Mouse (Mus musculus) limb, embryonic 11.5 days (tissue): ENCODE data around the gene Aff4. TPM values are rescaled to one million over a fixed set of nuclear protein-coding genes. Genes with fewer than 3 reads are reported as not detected.
"Not testable (repeated sequence)": the region's sequence is repeated elsewhere in the genome, so short reads cannot be mapped to it uniquely, and the experiment has no call there.

ENCODE experiments used
- ATAC-seq: fragments of 200-750 bp; cut with Nextera tagmentation; 2 replicates; pipeline ENCODE4 v1.8.0; 2017; ENCODE audit warnings: low read depth; ENCODE audit not compliant: insufficient number of reproducible peaks, low FRiP score, low TSS enrichment
- DNase-seq: peaks from one replicate; pipeline ENCODE4 v3.0.0-alpha.2; 2015; ENCODE audit warnings: low spot score
- H3K27ac ChIP-seq: fragments of 300-500 bp; sonication (generic); replicated peaks from 2 replicates; pipeline ENCODE4 v1.5.1; 2014; ENCODE audit warnings: low read depth, mild to moderate bottlenecking, low read length
- H3K27me3 ChIP-seq: fragments of 300-500 bp; sonication (generic); 2 replicates; pipeline ENCODE4 v1.6.1; 2014; ENCODE audit warnings: mild to moderate bottlenecking, low read length, mixed read lengths; ENCODE audit not compliant: control insufficient read depth, insufficient read depth
- H3K36me3 ChIP-seq: fragments of 300-500 bp; sonication (generic); 2 replicates; pipeline ENCODE4 v1.6.1; 2014; ENCODE audit warnings: mild to moderate bottlenecking, low read length, moderate library complexity, mixed read lengths; ENCODE audit not compliant: control insufficient read depth, insufficient read depth
- H3K4me1 ChIP-seq: fragments of 300-500 bp; sonication (generic); 2 replicates; pipeline ENCODE4 v1.6.1; 2014; ENCODE audit warnings: low read length, mixed read lengths; ENCODE audit not compliant: control insufficient read depth, insufficient read depth
- H3K4me2 ChIP-seq: fragments of 300-500 bp; sonication (generic); 2 replicates; pipeline ENCODE4 v1.6.1; 2014; ENCODE audit warnings: low read depth, mild to moderate bottlenecking, moderate library complexity; ENCODE audit not compliant: severe bottlenecking
- H3K4me3 ChIP-seq: fragments of 300-500 bp; sonication (generic); 2 replicates; pipeline ENCODE4 v1.5.1; 2014; ENCODE audit warnings: low read depth, low read length
- H3K9ac ChIP-seq: fragments of 300-500 bp; sonication (generic); 2 replicates; pipeline ENCODE4 v1.6.1; 2014; ENCODE audit warnings: mild to moderate bottlenecking, low read length
- H3K9me3 ChIP-seq: fragments of 300-500 bp; sonication (generic); 2 replicates; pipeline ENCODE4 v1.6.1; 2016; ENCODE audit warnings: low read length; ENCODE audit not compliant: control insufficient read depth
- WGBS: fragments of 180-500 bp; shearing (Covaris S2); extraction: QIAGEN DNeasy Blood & Tissue Kit; methylation state at CpG from one replicate; pipeline ENCODE4 v1.1.7; 2014; 5-methylcytosine and 5-hydroxymethylcytosine counted together
- polyA plus RNA-seq: library from polyadenylated mRNA; unstranded; fragments of >200 nt; fragmentation: Nextera tagmentation; extraction: Ambion mirVana; gene quantifications from 2 replicates; pipeline ENCODE4 v1.2.1, GENCODE M21; 2014

The Aff4 gene
- polyA plus RNA-seq, 1 experiment from 2014 or later = 40.1 TPM

DNA sequence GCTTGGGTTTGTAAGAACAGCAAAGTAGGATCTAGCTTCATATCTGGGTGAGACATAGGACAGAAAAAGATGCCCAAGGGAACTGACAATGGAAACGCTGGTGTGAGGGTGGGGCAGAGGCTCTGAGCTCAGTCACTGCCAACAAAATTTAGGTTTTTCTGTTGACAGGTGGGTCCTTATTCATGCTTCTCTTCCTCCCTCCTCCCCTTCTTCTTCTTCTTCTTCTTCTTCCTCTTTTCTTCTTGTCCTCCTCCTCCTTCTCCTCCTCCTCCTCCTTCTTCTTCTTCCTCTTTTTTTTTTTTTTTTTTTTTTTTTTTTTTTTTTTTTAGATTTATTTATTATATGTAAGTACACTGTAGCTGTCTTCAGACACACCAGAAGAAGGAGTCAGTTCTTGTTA, 37.8 kb upstream of the Aff4 start:
- not testable (repeated sequence) for H3K27me3 ChIP-seq

GRCm38 (mm10) chr11:53314770-53315173, 35.9 kb upstream of the Aff4 start:
- 28% methylated on average over 1 of the region's 1 CpGs for WGBS
- ATAC-seq (no peak), DNase-seq (no peak)
- Histone ChIP-seq H3K9ac (no peak overlapping the region), H3K4me3 (no peak overlapping the region), H3K4me2 (no peak overlapping the region), H3K27me3 (no peaks in the 10 kb centered on the region), H3K36me3 (no peaks in the 10 kb centered on the region), H3K4me1 (no peaks in the 10 kb centered on the region), H3K27ac (no peak overlapping the region), H3K9me3 (no peaks in the 10 kb centered on the region)

More for the DNA sequence above, 37.8 kb upstream of the Aff4 start:
- not testable (repeated sequence) for ATAC-seq, H3K4me3 ChIP-seq, H3K36me3 ChIP-seq, H3K9ac ChIP-seq, H3K9me3 ChIP-seq, DNase-seq, H3K4me1 ChIP-seq, H3K27ac ChIP-seq, H3K4me2 ChIP-seq
- 86% methylated on average over 1 of the region's 1 CpGs for WGBS

DNA sequence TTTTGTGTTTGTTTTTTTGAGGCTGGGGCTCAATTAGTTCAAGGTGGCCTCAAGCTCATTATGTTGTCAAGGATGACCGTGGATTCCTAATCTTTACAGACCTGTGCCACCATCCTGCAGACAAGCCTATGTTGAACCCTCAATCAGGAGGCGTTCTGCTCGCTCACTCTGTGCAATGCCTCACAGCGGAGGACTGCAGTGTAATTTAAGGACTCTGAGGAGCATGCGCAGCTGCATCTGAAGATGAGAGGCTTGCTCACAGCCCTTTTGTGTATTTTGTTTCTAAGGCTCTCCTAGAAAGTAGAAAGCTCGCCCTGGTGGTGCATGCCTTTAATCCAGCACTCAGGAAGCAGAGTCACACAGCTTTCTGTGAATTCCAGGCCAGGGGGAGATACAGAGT, 33.6 kb upstream of the Aff4 start:
- Histone ChIP-seq H3K27ac (no peak overlapping the region), H3K27me3 (no peaks in the 10 kb centered on the region), H3K4me3 (no peak overlapping the region), H3K36me3 (no peaks in the 10 kb centered on the region), H3K4me2 (no peak overlapping the region), H3K9ac (no peak overlapping the region), H3K4me1 (no peaks in the 10 kb centered on the region), H3K9me3 (no peaks in the 10 kb centered on the region)
- DNase-seq (peak; percentile 24), ATAC-seq (no peak)
- WGBS = 39% methylated on average over 6 of the region's 6 CpGs

DNA sequence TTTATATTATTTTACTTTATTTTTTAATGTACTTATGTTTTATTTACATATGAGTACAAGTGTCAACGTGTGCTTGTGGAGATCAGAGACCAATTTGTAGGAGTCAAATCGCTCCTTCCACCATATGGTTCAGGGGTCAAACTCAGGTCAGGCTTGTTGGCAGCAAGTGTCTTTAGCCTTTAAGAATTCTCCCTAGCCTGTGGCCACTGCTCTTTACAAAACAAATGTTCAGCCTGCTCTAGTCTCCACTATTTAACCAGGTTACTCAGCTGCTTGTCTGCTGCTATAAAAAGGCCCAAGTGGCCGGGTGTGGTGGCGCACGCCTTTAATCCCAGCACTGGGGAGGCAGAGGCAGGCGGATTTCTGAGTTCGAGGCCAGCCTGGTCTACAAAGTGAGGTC, 32.6 kb upstream of the Aff4 start:
- WGBS = 60% methylated on average over 7 of the region's 7 CpGs
- Histone ChIP-seq H3K9me3 (no peaks in the 10 kb centered on the region), H3K27ac (no peak overlapping the region), H3K4me1 (no peaks in the 10 kb centered on the region), H3K36me3 (no peaks in the 10 kb centered on the region), H3K4me2 (no peak overlapping the region), H3K27me3 (no peaks in the 10 kb centered on the region), H3K4me3 (no peak overlapping the region), H3K9ac (no peak overlapping the region)
- peak; percentile 28 for DNase-seq
- ATAC-seq = no peak

GRCm38 (mm10) chr11:53318568-53318967, 32.1 kb upstream of the Aff4 start:
- not testable (repeated sequence) for ATAC-seq, DNase-seq, H3K27ac ChIP-seq, H3K9ac ChIP-seq, H3K4me3 ChIP-seq, H3K36me3 ChIP-seq, H3K4me1 ChIP-seq, H3K27me3 ChIP-seq, H3K4me2 ChIP-seq, H3K9me3 ChIP-seq
- 89% methylated on average over 3 of the region's 3 CpGs for WGBS

DNA sequence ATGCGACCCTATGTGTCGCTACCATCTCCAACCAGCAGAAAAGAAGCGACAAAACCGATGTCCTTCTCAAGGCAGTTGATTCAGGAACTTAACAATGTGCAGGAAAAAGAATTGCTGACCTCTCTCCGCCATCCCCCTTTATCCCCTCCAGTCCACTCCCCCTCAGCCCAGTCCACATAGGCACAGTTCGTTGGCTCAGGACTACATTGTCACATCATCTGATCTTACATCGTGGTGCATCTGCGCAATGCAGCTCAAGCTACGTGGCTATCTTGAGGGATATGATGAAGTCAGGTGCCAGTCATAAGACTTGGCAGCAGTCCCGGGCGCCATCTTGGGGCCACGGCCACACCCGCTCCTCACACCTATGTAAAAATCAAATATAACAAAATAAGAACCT, 30.8 kb upstream of the Aff4 start:
- 96% methylated on average over 13 of the region's 13 CpGs for WGBS
- not testable (repeated sequence) for ATAC-seq, H3K9ac ChIP-seq, H3K4me2 ChIP-seq, H3K27ac ChIP-seq, H3K4me1 ChIP-seq, H3K4me3 ChIP-seq, H3K9me3 ChIP-seq, H3K36me3 ChIP-seq, H3K27me3 ChIP-seq, DNase-seq

DNA sequence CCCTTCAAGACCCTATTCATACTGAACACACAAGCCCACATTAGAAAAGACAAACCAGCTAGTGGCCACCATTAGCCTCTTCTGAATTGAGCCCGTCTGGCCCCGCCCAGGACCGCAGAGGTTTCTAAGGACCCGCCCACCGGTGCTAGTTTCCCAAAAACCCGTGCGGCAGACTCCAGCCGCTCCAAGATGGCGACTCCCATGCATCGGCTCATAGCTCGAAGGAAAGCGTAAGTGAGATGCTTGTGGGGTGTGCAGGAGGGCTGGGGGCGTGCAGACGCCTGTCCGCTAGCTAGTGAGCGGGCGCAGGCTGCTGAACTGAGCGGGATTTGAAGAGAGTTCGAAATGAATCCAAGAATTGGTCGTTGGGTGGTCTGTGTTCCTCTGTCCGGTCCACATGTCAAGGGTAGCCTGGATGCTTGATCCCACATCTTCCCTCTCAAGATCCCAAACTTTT, 26.1 kb upstream of the Aff4 start, which contains the start of gene Zcchc10:
Gene Zcchc10, plus strand, starts transcription at position 168 of the 457 bp plus-strand sequence.
- peak within 1 kb of the TSS; percentile 60 for H3K4me3 ChIP-seq
- ATAC-seq = peak; percentile 87
- H3K4me2 ChIP-seq = peak within 1 kb of the TSS; percentile 60
- WGBS = under 1% methylated on average over 21 of the region's 21 CpGs
- DNase-seq = peak; percentile 92
- H3K9me3 ChIP-seq = no peaks in the 10 kb centered on the region
- H3K27me3 ChIP-seq = no peaks in the 10 kb centered on the region
- peak within 1 kb of the TSS; percentile 68 for H3K9ac ChIP-seq
- H3K27ac ChIP-seq = no peak within 1 kb of the TSS
- H3K36me3 ChIP-seq = peaks cover 6% of the 10 kb centered on the region
- peaks cover 6% of the 10 kb centered on the region; the same call in 1 of the 2 replicates for H3K4me1 ChIP-seq

DNA sequence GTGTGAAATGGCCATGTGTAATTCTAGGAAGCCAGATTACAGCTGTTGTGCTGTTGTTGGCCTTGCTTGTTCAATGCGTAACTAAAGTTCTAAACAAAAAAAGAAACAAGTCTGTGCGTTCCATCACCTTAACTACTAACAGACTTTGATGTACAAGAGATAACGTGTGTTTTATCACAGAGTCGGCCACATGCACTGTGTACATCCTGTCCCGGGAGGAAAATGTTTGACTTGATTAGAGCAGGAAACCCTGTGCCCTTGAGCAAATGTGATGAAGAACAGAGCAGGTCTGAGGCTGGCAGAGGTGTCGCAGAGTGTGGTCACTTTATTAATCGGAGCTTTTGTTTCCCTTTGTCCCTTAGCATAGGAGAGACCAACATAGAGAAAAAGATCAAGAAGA, 20.3 kb upstream of the Aff4 start:
- H3K9ac ChIP-seq = no peak overlapping the region
- peaks cover 10% of the 10 kb centered on the region for H3K36me3 ChIP-seq
- H3K27me3 ChIP-seq = no peaks in the 10 kb centered on the region
- no peak overlapping the region for H3K4me3 ChIP-seq
- DNase-seq (no peak), ATAC-seq (no peak)
- no peak overlapping the region for H3K4me2 ChIP-seq
- peaks cover 3% of the 10 kb centered on the region; the same call in 1 of the 2 replicates for H3K4me1 ChIP-seq
- H3K9me3 ChIP-seq = no peaks in the 10 kb centered on the region
- no peak overlapping the region for H3K27ac ChIP-seq
- WGBS = 78% methylated on average over 7 of the region's 7 CpGs

DNA sequence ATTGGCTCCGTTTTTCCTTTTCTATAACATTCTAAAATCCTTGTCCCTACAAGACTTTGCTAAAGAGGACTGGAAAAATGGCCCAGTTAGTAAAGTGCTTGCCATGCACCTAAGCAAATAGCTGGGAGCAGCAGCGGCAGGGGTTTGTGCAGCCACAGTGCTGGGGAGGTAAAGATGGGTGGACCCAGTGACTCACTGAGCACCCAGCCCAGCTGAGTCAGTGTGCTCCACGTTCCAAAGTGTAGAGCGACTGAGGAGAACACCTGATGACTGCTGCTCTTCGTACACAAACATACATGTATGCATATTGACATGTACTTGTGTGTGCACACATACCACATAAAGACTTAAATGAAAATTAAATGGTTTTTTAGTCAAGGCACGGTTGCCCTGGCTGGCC, 19.5 kb upstream of the Aff4 start:
- no peaks in the 10 kb centered on the region for H3K4me1 ChIP-seq
- no peak overlapping the region for H3K27ac ChIP-seq
- no peaks in the 10 kb centered on the region for H3K9me3 ChIP-seq
- ATAC-seq (no peak), DNase-seq (no peak)
- H3K4me3 ChIP-seq = no peak overlapping the region
- H3K36me3 ChIP-seq = peaks cover 10% of the 10 kb centered on the region
- no peak overlapping the region for H3K9ac ChIP-seq
- H3K27me3 ChIP-seq = no peaks in the 10 kb centered on the region
- H3K4me2 ChIP-seq = no peak overlapping the region
- 91% methylated on average over 6 of the region's 6 CpGs for WGBS
